Mouse (Mus musculus): Measurements from ENCODE around the gene Ntn3. TPM values are rescaled to one million over a fixed set of nuclear protein-coding genes. Genes with fewer than 3 reads are reported as not detected.

The Ntn3 gene
- polyA plus RNA-seq, 1 experiment from 2014 or later: 10.9 TPM

DNA sequence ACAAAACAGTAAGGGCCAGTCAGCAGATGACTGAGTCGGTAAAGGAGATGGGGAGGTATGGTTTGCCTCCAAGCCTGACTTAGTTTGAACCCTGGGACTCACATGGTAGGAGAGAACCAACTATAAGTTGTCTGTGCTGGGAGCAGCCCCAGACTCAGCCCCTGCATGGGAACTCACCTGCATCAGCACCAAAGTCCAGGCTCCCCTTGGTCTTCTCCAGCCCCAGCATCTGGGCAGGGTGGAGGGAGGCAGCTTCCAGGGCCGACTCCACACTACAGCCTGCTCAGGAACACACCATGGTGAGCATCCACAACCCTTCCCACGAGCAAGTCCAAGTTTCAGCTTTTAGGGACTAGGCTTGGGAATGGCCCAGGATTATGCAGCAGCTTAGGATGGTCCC lies 52.9 kb downstream of the Ntn3 start:
- Histone ChIP-seq H3K4me3 (no peak overlapping the region), H3K27me3 (no peaks in the 10 kb centered on the region)
- WGBS: 89% methylated on average over 3 of the region's 3 CpGs

DNA sequence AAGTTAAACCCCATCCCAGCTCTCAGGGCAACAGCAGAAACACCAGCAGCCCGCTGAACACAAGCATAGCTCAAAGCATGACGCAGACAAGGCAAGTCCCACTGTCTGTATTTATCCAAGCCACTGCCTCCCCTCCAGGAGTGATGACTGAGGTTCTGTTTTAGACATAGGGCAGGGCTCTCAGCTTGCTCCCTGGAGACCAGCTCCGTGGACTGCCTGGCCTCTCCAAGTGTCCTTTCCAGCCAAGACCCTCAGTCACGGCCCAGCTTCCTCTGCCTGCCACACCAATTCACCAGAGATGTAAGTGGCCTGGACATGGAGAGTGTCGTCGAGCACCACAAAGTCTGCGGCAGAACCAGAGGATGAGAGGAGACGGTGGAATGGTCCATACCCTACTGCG lies 53.6 kb downstream of the Ntn3 start:
- H3K4me1 ChIP-seq: peaks cover 9% of the 10 kb centered on the region
- H3K27me3 ChIP-seq: no peaks in the 10 kb centered on the region
- ATAC-seq (ENCODE audit: low FRiP score): no peak
- 0 out of 2 replicates have a peak, but pooled peaks cover 26% of the 10 kb centered on the region for H3K36me3 ChIP-seq
- no peak overlapping the region for H3K9ac ChIP-seq
- H3K4me2 ChIP-seq (replicated peaks): no peak overlapping the region
- no peak overlapping the region for H3K27ac ChIP-seq
- H3K9me3 ChIP-seq (replicated peaks): no peaks in the 10 kb centered on the region
- 91% methylated on average over 9 of the region's 9 CpGs for WGBS
- H3K4me3 ChIP-seq: no peak overlapping the region

More for the DNA sequence above, 52.9 kb downstream of the Ntn3 start:
- H3K4me1 ChIP-seq: peaks cover 9% of the 10 kb centered on the region
- H3K9me3 ChIP-seq (replicated peaks): no peaks in the 10 kb centered on the region
- H3K9ac ChIP-seq: no peak overlapping the region
- 0 out of 2 replicates have a peak, but pooled peaks cover 26% of the 10 kb centered on the region for H3K36me3 ChIP-seq
- ATAC-seq (ENCODE audit: low FRiP score): no peak
- no peak overlapping the region for H3K27ac ChIP-seq
- H3K4me2 ChIP-seq (replicated peaks): no peak overlapping the region

DNA sequence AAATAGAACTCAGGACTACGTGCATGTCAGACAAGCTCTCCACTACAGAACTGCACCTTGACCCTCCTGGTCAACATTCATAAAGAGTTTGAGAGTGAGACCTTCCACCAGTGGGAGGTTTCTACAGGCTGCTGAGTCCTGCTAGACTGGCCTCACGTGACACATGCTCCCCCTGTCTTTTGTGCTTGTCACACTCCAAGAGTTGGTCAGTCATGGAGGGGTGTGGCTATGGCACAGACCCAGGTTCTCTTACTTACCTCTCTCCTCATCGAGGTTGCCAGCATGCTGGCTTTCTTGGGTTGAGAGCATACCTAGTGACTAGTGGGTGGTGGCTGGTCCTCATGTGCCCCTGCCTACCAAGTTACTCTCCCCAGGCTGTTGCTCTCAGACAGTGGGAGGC lies 54.9 kb downstream of the Ntn3 start:
- no peak for ATAC-seq (ENCODE audit: low FRiP score)
- Histone ChIP-seq H3K9me3 (replicated peaks) (no peaks in the 10 kb centered on the region), H3K27me3 (no peaks in the 10 kb centered on the region), H3K4me1 (peaks cover 9% of the 10 kb centered on the region), H3K4me2 (replicated peaks) (no peak overlapping the region), H3K36me3 (0 out of 2 replicates have a peak, but pooled peaks cover 26% of the 10 kb centered on the region), H3K4me3 (no peak overlapping the region), H3K27ac (no peak overlapping the region), H3K9ac (no peak overlapping the region)
- WGBS: 84% methylated on average over 3 of the region's 3 CpGs

Small RNAs within 50 kb of the gene (microRNA-seq; reads per million reads assigned to microRNA genes)
- gene Mir5134: 1.9 reads per million
- 1.6 reads per million for gene Mir6965

Other genes with a start within 250 kb of the Ntn3 start
- gene Prss30, start 229.0 kb downstream of the Ntn3 start, polyA plus RNA-seq (2016; fragmentation: Nextera tagmentation; extraction: Ambion mirVana): not detected in 2 replicates
- 0.48 TPM in 1 of 2 replicates, not detected in the other for gene Prss22, start 211.4 kb downstream of the Ntn3 start, polyA plus RNA-seq (2016; fragmentation: Nextera tagmentation; extraction: Ambion mirVana)
- gene Prss27, start 171.4 kb downstream of the Ntn3 start, polyA plus RNA-seq (2016; fragmentation: Nextera tagmentation; extraction: Ambion mirVana): 0.31 and 0.34 TPM in 2 replicates
- 94.2 and 97.0 TPM in 2 replicates for gene Kctd5, start 136.0 kb downstream of the Ntn3 start, polyA plus RNA-seq (2016; fragmentation: Nextera tagmentation; extraction: Ambion mirVana)
- gene Pdpk1, start 58.6 kb downstream of the Ntn3 start, polyA plus RNA-seq (2016; fragmentation: Nextera tagmentation; extraction: Ambion mirVana): 55.2 and 56.7 TPM in 2 replicates
- gene Amdhd2, start 45.8 kb downstream of the Ntn3 start, polyA plus RNA-seq (2016; fragmentation: Nextera tagmentation; extraction: Ambion mirVana): 35.6 and 41.2 TPM in 2 replicates
- 558 and 595 TPM in 2 replicates for gene Atp6v0c, start 39.8 kb downstream of the Ntn3 start, polyA plus RNA-seq (2016; fragmentation: Nextera tagmentation; extraction: Ambion mirVana)
- 13.5 and 17.0 TPM in 2 replicates for gene Tbc1d24, start 4.0 kb downstream of the Ntn3 start, polyA plus RNA-seq (2016; fragmentation: Nextera tagmentation; extraction: Ambion mirVana)
- 14.8 and 15.6 TPM in 2 replicates for gene Tedc2, start 11.3 kb upstream of the Ntn3 start, polyA plus RNA-seq (2016; fragmentation: Nextera tagmentation; extraction: Ambion mirVana)
- 49.2 and 53.3 TPM in 2 replicates for gene Ccnf, start 42.0 kb upstream of the Ntn3 start, polyA plus RNA-seq (2016; fragmentation: Nextera tagmentation; extraction: Ambion mirVana)
- 0.15 and 0.16 TPM in 2 replicates for gene Abca17, start 141.5 kb upstream of the Ntn3 start, polyA plus RNA-seq (2016; fragmentation: Nextera tagmentation; extraction: Ambion mirVana)
- 21.4 and 21.7 TPM in 2 replicates for gene Abca3, start 142.4 kb upstream of the Ntn3 start, polyA plus RNA-seq (2016; fragmentation: Nextera tagmentation; extraction: Ambion mirVana)
- gene Rnps1, start 205.0 kb upstream of the Ntn3 start, polyA plus RNA-seq (2016; fragmentation: Nextera tagmentation; extraction: Ambion mirVana): 326 and 328 TPM in 2 replicates
- gene Eci1, start 217.1 kb upstream of the Ntn3 start, polyA plus RNA-seq (2016; fragmentation: Nextera tagmentation; extraction: Ambion mirVana): 59.3 and 62.4 TPM in 2 replicates
- gene Dnase1l2, start 233.6 kb upstream of the Ntn3 start, polyA plus RNA-seq (2016; fragmentation: Nextera tagmentation; extraction: Ambion mirVana): 4.2 and 7.0 TPM in 2 replicates

Data from hindbrain, embryonic 12.5 days (tissue).